Mouse (Mus musculus) hindbrain, embryonic 11.5 days (tissue): ENCODE measurements around the gene Vps37b. TPM values are rescaled to one million over a fixed set of nuclear protein-coding genes. Genes with fewer than 3 reads are reported as not detected.

ENCODE experiments used
- ATAC-seq: fragments of 200-750 bp; cut with Nextera tagmentation; 2 replicates; pipeline ENCODE4 v1.8.0; 2017; ENCODE audit warnings: mild to moderate bottlenecking, moderate TSS enrichment, moderate library complexity; ENCODE audit not compliant: low FRiP score
- DNase-seq: peaks from one replicate; pipeline ENCODE4 v3.0.0-alpha.2; 2015; ENCODE audit warnings: low spot score
- H3K27ac ChIP-seq: fragments of 300-500 bp; sonication (generic); 2 replicates; pipeline ENCODE4 v1.5.1; 2014; ENCODE audit warnings: mild to moderate bottlenecking, low read depth, low read length
- H3K27me3 ChIP-seq: fragments of 300-500 bp; sonication (generic); 2 replicates; pipeline ENCODE4 v1.6.1; 2014; ENCODE audit warnings: mild to moderate bottlenecking, low read length, moderate library complexity, mixed read lengths; ENCODE audit not compliant: control insufficient read depth, insufficient read depth
- H3K36me3 ChIP-seq: fragments of 300-500 bp; sonication (generic); 2 replicates; pipeline ENCODE4 v1.6.1; 2014; ENCODE audit warnings: mild to moderate bottlenecking, low read length, moderate library complexity, mixed read lengths; ENCODE audit not compliant: control insufficient read depth, insufficient read depth
- H3K4me1 ChIP-seq: fragments of 300-500 bp; sonication (generic); replicated peaks from 2 replicates; pipeline ENCODE4 v1.6.1; 2014; ENCODE audit warnings: low read length, mixed read lengths; ENCODE audit not compliant: control insufficient read depth, insufficient read depth
- H3K4me2 ChIP-seq: fragments of 300-500 bp; sonication (generic); replicated peaks from 2 replicates; pipeline ENCODE4 v1.6.1; 2014; ENCODE audit warnings: mild to moderate bottlenecking, low read depth, low read length
- H3K4me3 ChIP-seq: fragments of 300-500 bp; sonication (generic); 2 replicates; pipeline ENCODE4 v1.5.1; 2014; ENCODE audit warnings: low read depth, low read length
- H3K9ac ChIP-seq: fragments of 300-500 bp; sonication (generic); 2 replicates; pipeline ENCODE4 v1.6.1; 2014; ENCODE audit warnings: low read depth, low read length
- H3K9me3 ChIP-seq: fragments of 300-500 bp; sonication (generic); 2 replicates; pipeline ENCODE4 v1.6.1; 2016; ENCODE audit warnings: low read length; ENCODE audit not compliant: control insufficient read depth
- WGBS: fragments of 180-500 bp; shearing (Covaris S2); extraction: QIAGEN DNeasy Blood & Tissue Kit; methylation state at CpG from one replicate; pipeline ENCODE4 v1.1.7; 2014; 5-methylcytosine and 5-hydroxymethylcytosine counted together
- polyA plus RNA-seq: library from polyadenylated mRNA; unstranded; fragments of >200 nt; fragmentation: Nextera tagmentation; extraction: Ambion mirVana; gene quantifications from 2 replicates; pipeline ENCODE4 v1.2.1, GENCODE M21; 2014

Gene Vps37b
- polyA plus RNA-seq, 1 experiment from 2014 or later: 38.3 TPM

DNA sequence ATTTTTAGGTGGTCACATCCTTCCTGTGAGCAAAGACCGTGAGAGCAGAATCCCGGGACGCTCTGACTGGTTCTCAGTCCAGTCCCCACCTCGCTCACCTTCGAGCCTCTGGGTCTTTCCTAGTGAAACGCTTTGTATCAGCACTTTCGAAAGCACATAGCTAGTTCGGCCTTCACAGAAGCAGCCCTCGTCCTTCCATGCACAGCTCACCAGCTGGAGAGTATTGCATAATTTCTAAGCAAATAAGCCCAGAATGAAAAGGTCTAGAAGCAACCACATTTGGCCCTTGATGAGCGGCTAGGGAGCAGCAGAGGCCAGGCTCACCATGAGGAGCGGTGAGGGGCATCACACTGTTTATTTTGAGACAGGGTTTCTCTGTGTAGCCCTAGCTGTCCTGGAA is 10.9 kb downstream of the Vps37b start:
- Histone ChIP-seq H3K4me2 (no peak overlapping the region), H3K9ac (no peak overlapping the region), H3K27me3 (no peaks in the 10 kb centered on the region), H3K9me3 (no peaks in the 10 kb centered on the region), H3K27ac (no peak overlapping the region), H3K4me3 (no peak overlapping the region), H3K4me1 (peaks cover 29% of the 10 kb centered on the region), H3K36me3 (no peaks in the 10 kb centered on the region)
- WGBS: 94% methylated on average over 11 of the region's 11 CpGs
- DNase-seq: no peak
- ATAC-seq: no peak

DNA sequence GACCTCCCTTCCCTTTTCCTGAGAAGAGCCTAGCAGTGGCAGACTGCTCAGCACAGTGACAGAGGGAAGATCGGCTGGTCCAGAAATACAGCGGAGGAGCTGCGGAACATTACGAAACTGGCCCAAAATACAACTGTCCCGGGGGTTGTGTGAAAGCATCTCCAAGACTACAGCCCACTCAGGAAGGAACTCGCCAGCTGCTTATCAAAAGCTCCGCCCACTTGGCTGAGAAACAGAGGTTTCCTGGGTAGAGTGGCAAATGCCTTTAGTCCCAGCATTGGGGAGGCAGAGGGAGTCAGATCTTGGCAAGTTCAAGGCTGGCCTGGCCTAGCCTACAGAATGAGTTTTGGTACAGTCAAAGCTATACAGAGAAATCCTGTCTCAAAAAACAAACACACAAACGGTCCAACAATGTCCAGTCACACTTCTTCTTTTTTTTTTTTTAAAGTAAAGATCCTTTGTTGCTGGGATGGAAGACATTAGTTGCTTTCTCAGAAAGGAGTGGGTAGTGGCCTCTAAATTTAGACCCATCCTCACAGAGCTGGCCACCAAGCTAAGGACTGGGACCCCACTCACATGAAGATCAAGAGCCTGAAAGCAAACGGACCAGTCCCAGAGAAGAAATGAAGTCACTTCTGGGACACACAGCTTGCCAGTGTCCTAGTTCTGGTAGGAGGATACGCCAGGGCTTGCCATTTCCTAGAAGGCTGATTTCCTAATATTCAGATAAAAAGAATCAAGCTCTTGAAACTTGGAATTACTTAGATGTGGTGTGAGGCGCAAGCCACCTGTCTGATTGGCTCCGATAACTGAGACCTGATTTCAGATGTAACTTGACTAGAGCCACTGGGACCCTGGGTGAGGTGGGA is 12.5 kb downstream of the Vps37b start:
- H3K4me2 ChIP-seq: no peak overlapping the region

DNA sequence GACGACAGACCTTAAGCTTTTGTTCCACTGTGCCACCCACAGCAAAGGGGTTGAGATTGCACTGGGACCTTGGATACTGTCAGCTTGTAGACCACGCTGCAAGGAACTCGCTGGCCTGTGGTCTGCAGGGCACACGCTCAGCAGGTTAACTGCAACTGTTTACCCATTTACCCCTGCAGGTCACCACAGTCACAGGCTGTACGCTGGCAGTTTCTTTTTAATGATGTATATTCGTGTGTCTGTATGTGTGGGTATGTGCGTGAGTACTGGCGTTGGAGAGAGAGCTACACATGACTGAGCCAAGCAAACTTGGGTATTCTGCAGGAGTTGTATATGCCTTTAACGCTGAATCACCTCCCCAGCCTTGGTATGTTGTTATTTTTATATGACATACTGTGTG is 13.4 kb downstream of the Vps37b start:
- Histone ChIP-seq H3K4me3 (no peak overlapping the region), H3K4me2 (no peak overlapping the region), H3K9ac (no peak overlapping the region), H3K27ac (no peak overlapping the region), H3K4me1 (peaks cover 21% of the 10 kb centered on the region), H3K9me3 (no peaks in the 10 kb centered on the region), H3K36me3 (no peaks in the 10 kb centered on the region), H3K27me3 (no peaks in the 10 kb centered on the region)
- WGBS: 85% methylated on average over 9 of the region's 9 CpGs
- ATAC-seq (no peak), DNase-seq (no peak)

More for the DNA sequence above, 12.5 kb downstream of the Vps37b start:
- no peak overlapping the region for H3K4me3 ChIP-seq
- WGBS: 74% methylated on average over 12 of the region's 12 CpGs
- H3K9ac ChIP-seq: no peak overlapping the region
- no peaks in the 10 kb centered on the region for H3K27me3 ChIP-seq
- ATAC-seq: no peak
- 0 out of 2 replicates have a peak overlapping the region, but pooled peaks have one; percentile 6 for H3K27ac ChIP-seq
- peaks cover 18% of the 10 kb centered on the region for H3K4me1 ChIP-seq
- DNase-seq: no peak
- H3K36me3 ChIP-seq: no peaks in the 10 kb centered on the region
- H3K9me3 ChIP-seq: no peaks in the 10 kb centered on the region

DNA sequence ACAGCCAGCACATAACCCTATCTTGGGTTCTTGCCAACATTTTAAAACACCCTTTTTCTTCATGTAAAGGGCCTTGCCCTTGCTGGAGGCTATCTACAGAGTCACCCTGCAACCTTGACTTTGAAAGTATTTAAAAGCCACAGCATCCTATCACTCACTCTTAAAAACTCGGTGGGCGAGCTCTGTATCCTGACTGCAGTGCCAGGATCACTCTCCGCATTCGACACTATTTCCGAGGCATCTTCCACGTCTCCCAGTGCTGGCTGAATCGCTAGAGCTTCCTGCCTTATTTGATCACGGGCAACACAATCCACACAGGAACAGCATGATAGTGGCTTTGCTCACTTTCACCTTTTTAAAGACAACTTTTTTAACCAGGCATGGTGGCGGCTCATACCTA is 14.1 kb downstream of the Vps37b start:
- Histone ChIP-seq H3K9me3 (no peaks in the 10 kb centered on the region), H3K4me3 (no peak overlapping the region), H3K4me2 (no peak overlapping the region), H3K27ac (no peak overlapping the region), H3K27me3 (no peaks in the 10 kb centered on the region), H3K36me3 (no peaks in the 10 kb centered on the region), H3K9ac (no peak overlapping the region), H3K4me1 (peaks cover 23% of the 10 kb centered on the region)
- WGBS: 88% methylated on average over 9 of the region's 9 CpGs
- DNase-seq: no peak
- ATAC-seq: no peak

DNA sequence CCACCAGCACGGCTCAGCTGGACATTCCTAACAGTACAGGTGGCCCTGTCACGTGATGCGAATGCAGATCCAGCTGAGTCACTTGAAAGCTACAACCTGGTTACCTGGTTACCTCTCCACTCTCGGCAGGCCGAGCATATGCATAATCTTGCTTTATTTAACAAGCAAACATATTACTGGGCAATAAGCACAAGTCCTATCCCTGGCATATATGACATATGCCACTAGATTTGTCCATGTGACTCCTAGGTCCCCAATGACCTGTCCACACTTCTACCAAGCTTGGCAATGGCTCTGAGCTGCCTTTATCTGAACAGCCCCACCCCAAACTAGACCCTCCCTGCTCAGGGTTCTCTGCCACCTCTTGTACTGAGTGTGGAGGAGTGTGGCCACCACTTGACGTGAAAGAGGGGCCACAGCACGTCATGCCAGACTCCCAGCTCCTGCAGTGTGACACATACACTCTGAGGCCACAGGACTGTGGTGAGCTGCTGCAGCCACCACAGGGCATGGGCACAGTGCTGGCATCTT is 15.7 kb downstream of the Vps37b start:
- H3K9ac ChIP-seq: no peak overlapping the region
- no peak overlapping the region for H3K4me3 ChIP-seq
- H3K27ac ChIP-seq: no peak overlapping the region
- H3K27me3 ChIP-seq: no peaks in the 10 kb centered on the region
- H3K9me3 ChIP-seq: no peaks in the 10 kb centered on the region
- H3K4me1 ChIP-seq: peaks cover 36% of the 10 kb centered on the region
- H3K36me3 ChIP-seq: no peaks in the 10 kb centered on the region
- no peak for ATAC-seq
- WGBS: 91% methylated on average over 7 of the region's 7 CpGs
- no peak overlapping the region for H3K4me2 ChIP-seq
- no peak for DNase-seq

DNA sequence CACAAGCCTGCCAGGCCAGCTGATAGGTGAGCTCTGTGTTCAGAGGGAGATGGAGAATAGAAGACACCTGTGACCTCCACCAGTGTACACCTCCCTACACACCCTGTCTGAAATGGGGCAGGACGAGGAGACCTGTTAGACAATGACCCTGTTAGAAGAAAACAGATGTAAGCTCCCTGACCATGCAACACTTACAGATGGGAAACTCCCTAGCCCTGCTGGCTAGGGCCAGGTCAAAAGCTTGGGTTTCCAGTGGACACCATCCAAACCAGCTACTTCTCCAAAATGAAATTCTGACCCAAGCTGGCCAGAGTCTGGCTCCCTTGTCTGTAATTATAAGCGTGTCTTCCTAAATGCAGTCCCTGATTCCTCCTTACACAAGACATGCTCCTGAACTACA is 16.3 kb downstream of the Vps37b start:
- Histone ChIP-seq H3K27ac (no peak overlapping the region), H3K9me3 (no peaks in the 10 kb centered on the region), H3K36me3 (no peaks in the 10 kb centered on the region), H3K27me3 (no peaks in the 10 kb centered on the region), H3K4me3 (no peak overlapping the region), H3K9ac (no peak overlapping the region), H3K4me1 (peaks cover 42% of the 10 kb centered on the region), H3K4me2 (no peak overlapping the region)
- 69% methylated on average over 2 of the region's 2 CpGs for WGBS
- DNase-seq (no peak), ATAC-seq (no peak)

DNA sequence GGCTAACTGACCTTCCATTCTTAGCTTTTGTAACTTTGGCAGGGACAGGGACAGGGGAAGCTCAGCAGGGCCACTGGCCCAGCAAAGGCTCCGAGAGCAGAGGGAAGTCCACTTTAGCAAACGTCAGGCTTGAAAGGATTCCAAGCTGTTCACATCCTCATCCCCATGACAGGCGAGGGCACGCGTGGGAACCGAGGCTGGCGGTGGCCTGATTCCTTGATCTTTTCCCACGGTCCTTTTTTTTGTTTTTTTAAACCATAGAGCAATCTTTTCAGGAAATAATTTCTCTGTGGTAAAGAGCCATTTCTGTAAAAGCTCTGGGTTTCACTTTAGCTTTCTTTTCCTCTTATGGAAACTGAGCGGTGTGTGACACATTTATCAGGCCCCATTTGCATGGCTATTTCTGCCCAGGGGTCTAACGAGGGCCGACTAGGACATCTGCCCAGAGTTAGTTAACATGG is 17.2 kb downstream of the Vps37b start:
- no peak for ATAC-seq
- H3K9ac ChIP-seq: no peak overlapping the region
- WGBS: 11% methylated on average over 11 of the region's 11 CpGs
- no peak overlapping the region for H3K4me3 ChIP-seq
- no peak overlapping the region for H3K27ac ChIP-seq
- no peak for DNase-seq
- H3K4me1 ChIP-seq: peaks cover 41% of the 10 kb centered on the region
- H3K27me3 ChIP-seq: no peaks in the 10 kb centered on the region
- H3K36me3 ChIP-seq: no peaks in the 10 kb centered on the region
- H3K9me3 ChIP-seq: no peaks in the 10 kb centered on the region
- H3K4me2 ChIP-seq: no peak overlapping the region

DNA sequence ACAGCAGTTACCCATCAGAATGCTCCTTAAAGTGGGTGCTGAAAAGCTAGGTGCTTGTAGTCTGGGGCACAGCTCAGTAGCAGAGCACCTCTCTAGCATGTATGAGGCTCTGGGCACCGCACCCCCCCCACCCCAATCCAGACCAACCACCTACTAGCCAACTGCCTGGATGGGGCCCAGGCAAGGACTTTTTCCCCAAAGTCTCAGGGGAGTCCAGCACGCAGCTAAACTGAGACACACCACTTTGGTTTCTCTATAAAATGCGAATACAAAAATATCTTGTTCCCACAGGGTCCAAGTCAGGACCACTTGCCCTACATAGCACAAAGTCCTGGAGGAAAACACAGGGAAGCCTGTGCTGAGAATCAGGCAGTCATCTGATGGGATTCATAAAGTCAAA is 17.9 kb downstream of the Vps37b start:
- Histone ChIP-seq H3K27ac (no peak overlapping the region; the same call in 1 of the 2 replicates), H3K27me3 (no peaks in the 10 kb centered on the region), H3K36me3 (no peaks in the 10 kb centered on the region), H3K4me1 (peaks cover 40% of the 10 kb centered on the region), H3K9me3 (no peaks in the 10 kb centered on the region), H3K9ac (no peak overlapping the region), H3K4me2 (no peak overlapping the region), H3K4me3 (no peak overlapping the region)
- DNase-seq (no peak), ATAC-seq (no peak)
- WGBS: 83% methylated on average over 3 of the region's 3 CpGs

DNA sequence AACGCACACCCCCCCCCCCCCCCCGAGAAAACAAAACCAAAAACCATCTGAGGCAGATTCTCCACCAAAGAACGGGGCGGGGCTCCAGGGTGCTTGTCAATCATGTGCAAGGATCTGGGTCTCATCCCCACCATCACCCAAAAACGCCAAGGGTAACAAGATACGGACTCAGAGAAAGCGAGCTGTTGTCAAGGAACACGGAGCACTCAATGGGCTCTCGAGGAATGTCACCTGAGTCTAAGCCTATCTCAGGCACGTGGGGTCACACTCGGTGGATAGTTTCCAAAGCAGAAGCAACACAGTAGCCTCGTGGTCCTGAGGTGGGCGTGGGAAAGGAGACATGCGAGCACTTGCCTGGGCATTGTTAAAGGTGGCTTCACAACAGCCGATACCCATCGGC is 18.3 kb downstream of the Vps37b start:
- DNase-seq: no peak
- no peak for ATAC-seq
- 82% methylated on average over 16 of the region's 16 CpGs for WGBS

More for the DNA sequence above, 18.3 kb downstream of the Vps37b start:
- no peaks in the 10 kb centered on the region for H3K27me3 ChIP-seq
- H3K9ac ChIP-seq: no peak overlapping the region
- no peak overlapping the region for H3K4me2 ChIP-seq
- H3K4me3 ChIP-seq: no peak overlapping the region
- H3K4me1 ChIP-seq: peaks cover 40% of the 10 kb centered on the region
- H3K36me3 ChIP-seq: no peaks in the 10 kb centered on the region
- no peaks in the 10 kb centered on the region for H3K9me3 ChIP-seq
- no peak overlapping the region; the same call in 1 of the 2 replicates for H3K27ac ChIP-seq
